Comparison of ENCODE assay signal across 27 mouse cellular contexts in genomic region chr1:159382218-159382617, GRCm38 (mm10).
A peak's percentile ranks its signal among the peaks of the same experiment; 100 is the strongest.
DNase-seq lines count a peak whose midpoint lies in the region; ATAC-seq and TF ChIP-seq lines count a peak whose summit lies in the region.
"Had no signal": no experiment of that assay in that cellular context is flagged by ENCODE, and none has a peak within 500 bp of the region (broad histone marks: within the 10 kb centered on the region; RNA-seq: fewer than 3 reads in every experiment).

No protein-coding gene starts in this region.

- ATAC-seq in forebrain, embryonic 14.5 days, result no peak
- ATAC-seq in forebrain, embryonic 15.5 days (replicated peaks), result no peak
- ATAC-seq: forebrain, postnatal 0 days; intestine, postnatal 0 days; Patski had no signal

- no peak overlapping the region for H3ac ChIP-seq in C2C12 (ENCODE audit: control insufficient read depth, insufficient read length, low read depth)

- no peak overlapping the region for H3K27ac ChIP-seq in forebrain, embryonic 14.5 days (ENCODE audit: low read depth, low read length)
- no peak overlapping the region for H3K27ac ChIP-seq in forebrain, embryonic 15.5 days (replicated peaks)
- H3K27ac ChIP-seq: embryonic facial prominence, embryonic 12.5 days; forebrain, embryonic 10.5 days; heart, adult 2 months; heart, embryonic 10.5 days; heart, embryonic 13.5 days; hindbrain, embryonic 12.5 days; hindbrain, embryonic 15.5 days had no signal

- no peak for TF ChIP-seq CTCF in C2C12 (IDR thresholded peaks at IDR 0.05; ENCODE audit: control insufficient read depth, insufficient read depth, insufficient read length)
- no peak for TF ChIP-seq CTCF in brain, embryonic 14.5 days (IDR thresholded peaks at IDR 0.05; ENCODE audit: borderline replicate concordance, extremely low read depth, insufficient read depth, insufficient read length)

- no peak overlapping the region for H3K9ac ChIP-seq in forebrain, embryonic 14.5 days (ENCODE audit: low read length)
- no peak overlapping the region for H3K9ac ChIP-seq in forebrain, embryonic 15.5 days (replicated peaks)
- H3K9ac ChIP-seq: embryonic facial prominence, embryonic 12.5 days; forebrain, postnatal 0 days; heart, embryonic 13.5 days; hindbrain, embryonic 12.5 days; hindbrain, embryonic 15.5 days had no signal

- no peaks in the 10 kb centered on the region for H3K79me2 ChIP-seq in C2C12 (ENCODE audit: control insufficient read depth, insufficient read depth)

- H3K4me1 ChIP-seq in forebrain, embryonic 14.5 days (ENCODE audit: control insufficient read depth, insufficient read depth, low read length), result no peaks in the 10 kb centered on the region
- no peaks in the 10 kb centered on the region; the same call in 1 of the 2 replicates for H3K4me1 ChIP-seq in forebrain, embryonic 15.5 days
- H3K4me1 ChIP-seq: embryonic facial prominence, embryonic 12.5 days; forebrain, embryonic 10.5 days; heart, embryonic 10.5 days; heart, embryonic 13.5 days; hindbrain, embryonic 12.5 days; hindbrain, embryonic 15.5 days had no signal

- DNase-seq in forebrain, embryonic 14.5 days (ENCODE audit: low spot score), result peak; percentile 59
- peak; percentile 45 for DNase-seq in Muller cell, postnatal 12 days (ENCODE audit: inconsistent ontology term)
- peak; percentile 68 for DNase-seq in brain, embryonic 14.5 days (ENCODE audit: low read depth)
- DNase-seq in layer of hippocampus, adult 18-20 months (ENCODE audit: low spot score in 2 of 2), result no peak
- DNase-seq in left cerebral cortex, postnatal 25 days (ENCODE audit: low spot score in 2 of 2), result no peak
- no peak for DNase-seq in adrenal gland, adult 18-20 months (ENCODE audit: low spot score in 2 of 2)
- DNase-seq: adrenal gland, adult 8-10 months; adrenal gland, postnatal 25 days; cerebellum, adult 18-20 months; cerebellum, adult 9-10 months; cerebellum, postnatal 14 days; forebrain, postnatal 0 days; gastrocnemius, postnatal 25 days; heart, adult 2 months; heart, postnatal 14 days; kidney, adult 2 months had no signal

- no peak overlapping the region for H3K4me3 ChIP-seq in forebrain, embryonic 14.5 days (ENCODE audit: low read depth, low read length)
- no peak overlapping the region for H3K4me3 ChIP-seq in forebrain, embryonic 15.5 days
- no peak overlapping the region for H3K4me3 ChIP-seq in C2C12 (ENCODE audit: insufficient read depth, poor library complexity, severe bottlenecking)
- H3K4me3 ChIP-seq: embryonic facial prominence, embryonic 12.5 days; forebrain, embryonic 10.5 days; heart, adult 2 months; heart, embryonic 10.5 days; heart, embryonic 13.5 days; hindbrain, embryonic 12.5 days; hindbrain, embryonic 15.5 days had no signal

- WGBS in forebrain, embryonic 14.5 days, result 41% methylated on average over 1 of the region's 1 CpGs
- 58% methylated on average over 1 of the region's 1 CpGs for WGBS in forebrain, embryonic 15.5 days

- intact Hi-C loops in left cerebral cortex, postnatal 25 days (cut with DNase I), result no loop called here

- H3K9me3 ChIP-seq in forebrain, embryonic 14.5 days (replicated peaks; ENCODE audit: control insufficient read depth, low read length), result no peaks in the 10 kb centered on the region
- no peaks in the 10 kb centered on the region for H3K9me3 ChIP-seq in forebrain, embryonic 15.5 days
- H3K9me3 ChIP-seq: embryonic facial prominence, embryonic 12.5 days; forebrain, embryonic 10.5 days; G1E; heart, embryonic 10.5 days; heart, embryonic 13.5 days; hindbrain, embryonic 12.5 days; hindbrain, embryonic 15.5 days had no signal

- TF ChIP-seq POLR2A in brain, embryonic 14.5 days (IDR thresholded peaks at IDR 0.05; ENCODE audit: borderline replicate concordance, extremely low read depth, insufficient read depth, insufficient read length, poor library complexity, severe bottlenecking), result no peak

- no peak overlapping the region for H3K4me2 ChIP-seq in forebrain, embryonic 14.5 days (ENCODE audit: low read length)
- H3K4me2 ChIP-seq in forebrain, embryonic 15.5 days (replicated peaks), result no peak overlapping the region
- H3K4me2 ChIP-seq: embryonic facial prominence, embryonic 12.5 days; heart, embryonic 13.5 days; hindbrain, embryonic 12.5 days; hindbrain, embryonic 15.5 days had no signal

- no peaks in the 10 kb centered on the region for H3K36me3 ChIP-seq in forebrain, embryonic 14.5 days (ENCODE audit: control insufficient read depth, insufficient read depth, low read length)
- H3K36me3 ChIP-seq in forebrain, embryonic 15.5 days, result no peaks in the 10 kb centered on the region
- no peaks in the 10 kb centered on the region for H3K36me3 ChIP-seq in C2C12 (ENCODE audit: control insufficient read depth, insufficient read depth)
- H3K36me3 ChIP-seq: embryonic facial prominence, embryonic 12.5 days; forebrain, embryonic 10.5 days; G1E; heart, embryonic 10.5 days; heart, embryonic 13.5 days; hindbrain, embryonic 12.5 days; hindbrain, embryonic 15.5 days had no signal

- H3K27me3 ChIP-seq in forebrain, embryonic 14.5 days (replicated peaks; ENCODE audit: control insufficient read depth, insufficient read depth, low read length), result no peaks in the 10 kb centered on the region
- no peaks in the 10 kb centered on the region for H3K27me3 ChIP-seq in forebrain, embryonic 15.5 days
- H3K27me3 ChIP-seq in C2C12 (ENCODE audit: control insufficient read depth, insufficient read depth, insufficient read length), result no peaks in the 10 kb centered on the region
- H3K27me3 ChIP-seq: embryonic facial prominence, embryonic 12.5 days; heart, embryonic 13.5 days; hindbrain, embryonic 12.5 days; hindbrain, embryonic 15.5 days had no signal

- H3K79me3 ChIP-seq in C2C12 (ENCODE audit: low read depth), result no peaks in the 10 kb centered on the region

TF ChIP-seq in C2C12, 6 proteins besides CTCF, POLR2A, EP300 and RAD21:
- TF ChIP-seq CEBPB (IDR thresholded peaks at IDR 0.05; ENCODE audit: low read depth) (peak; percentile 70), USF1 (IDR thresholded peaks at IDR 0.05; ENCODE audit: low read depth) (peak; percentile 40), FOSL1 (IDR thresholded peaks at IDR 0.05; ENCODE audit: insufficient read depth, low read length, poor library complexity, severe bottlenecking) (no peak), MAX (IDR thresholded peaks at IDR 0.05) (no peak), MYOG (IDR thresholded peaks at IDR 0.05; ENCODE audit: control insufficient read depth, extremely low read depth, insufficient read length) (no peak), MYOD1 (IDR thresholded peaks at IDR 0.05; ENCODE audit: control insufficient read depth, insufficient read length, low read depth) (no peak)

Comparison
In these comparisons a context has a peak if more than half of its experiments do, and no peak if none do; other contexts are left out.
1. DNase-seq: peak in forebrain, embryonic 14.5 days (single experiment), Muller cell, postnatal 12 days (single experiment) and brain, embryonic 14.5 days (single experiment); none in layer of hippocampus, adult 18-20 months (0 of 2), left cerebral cortex, postnatal 25 days (0 of 2) and adrenal gland, adult 18-20 months (0 of 2).